In genomic region chr3:52985508-52985941, GRCm38 (mm10) we compare ENCODE assay signal across 8 mouse cellular contexts. TPM values are rescaled to one million over a fixed set of nuclear protein-coding genes. Genes with fewer than 3 reads are reported as not detected.
DNase-seq lines count a peak whose midpoint lies in the region; ATAC-seq and TF ChIP-seq lines count a peak whose summit lies in the region.
"Not testable (repeated sequence)": the region's sequence is repeated elsewhere in the genome, so short reads cannot be mapped to it uniquely, and the experiment has no call there.

No protein-coding gene starts in this region.

- not testable (repeated sequence) for TF ChIP-seq CTCF in stomach, postnatal 0 days (IDR thresholded peaks at IDR 0.05; ENCODE audit: low read depth)

- H3K9me3 ChIP-seq in liver, embryonic 16.5 days (replicated peaks; ENCODE audit: control insufficient read depth, low read length); midbrain, embryonic 11.5 days (ENCODE audit: control insufficient read depth, low read length); stomach, postnatal 0 days (ENCODE audit: control insufficient read depth, low read length): not testable (repeated sequence)

- not testable (repeated sequence) for H3K9ac ChIP-seq in liver, embryonic 16.5 days (ENCODE audit: low read depth, low read length); midbrain, embryonic 11.5 days (ENCODE audit: low read length); stomach, postnatal 0 days (ENCODE audit: low read length)

- ATAC-seq in granulocyte monocyte progenitor cell, adult 5-6 weeks (replicated peaks; ENCODE audit: poor library complexity, severe bottlenecking), result peak; percentile 70
- peak; percentile 75 for ATAC-seq in liver, embryonic 16.5 days (ENCODE audit: low read depth)
- not testable (repeated sequence) for ATAC-seq in midbrain, embryonic 11.5 days (ENCODE audit: low FRiP score)
- peak; percentile 88 for ATAC-seq in stomach, postnatal 0 days (ENCODE audit: low FRiP score, low TSS enrichment)

- not testable (repeated sequence) for H3K27ac ChIP-seq in liver, embryonic 16.5 days (ENCODE audit: low read length); midbrain, embryonic 11.5 days (ENCODE audit: low read depth, low read length); stomach, postnatal 0 days (replicated peaks)

- DNase-seq in B cell, adult 2 months, result peak; percentile 32 to 38
- peak; percentile 23 for DNase-seq in ZHBTc4 (ENCODE audit: low read depth, low spot score)
- peak; percentile 44 for DNase-seq in embryo, embryonic 10.5 days (ENCODE audit: low spot score)
- DNase-seq in kidney, adult 9 months, result peak; percentile 28
- peak; percentile 79 for DNase-seq in midbrain, embryonic 11.5 days (ENCODE audit: low spot score, missing footprints)
- DNase-seq in stomach, postnatal 0 days (ENCODE audit: low spot score), result peak; percentile 83

- not testable (repeated sequence) for H3K4me3 ChIP-seq in liver, embryonic 16.5 days (ENCODE audit: low read depth, low read length); midbrain, embryonic 11.5 days (ENCODE audit: low read depth, low read length); stomach, postnatal 0 days (ENCODE audit: low read depth, low read length)

- H3K4me1 ChIP-seq in liver, embryonic 16.5 days (ENCODE audit: control insufficient read depth, low read depth, low read length); midbrain, embryonic 11.5 days (ENCODE audit: control insufficient read depth, insufficient read depth, low read length); stomach, postnatal 0 days (replicated peaks; ENCODE audit: control insufficient read depth, insufficient read depth): not testable (repeated sequence)

- 31% methylated on average over 5 of the region's 7 CpGs for WGBS in liver, embryonic 16.5 days (ENCODE audit: insufficient replicate concordance)
- 35% methylated on average over 6 of the region's 7 CpGs for WGBS in midbrain, embryonic 11.5 days
- WGBS in stomach, postnatal 0 days, result 76% methylated on average over 7 of the region's 7 CpGs

- H3K4me2 ChIP-seq in liver, embryonic 16.5 days (ENCODE audit: low read depth, low read length); midbrain, embryonic 11.5 days; stomach, postnatal 0 days (replicated peaks; ENCODE audit: low read depth): not testable (repeated sequence)

- not testable (repeated sequence) for H3K27me3 ChIP-seq in liver, embryonic 16.5 days (ENCODE audit: control insufficient read depth, insufficient read depth, low read depth, low read length); midbrain, embryonic 11.5 days (ENCODE audit: control insufficient read depth, insufficient read depth, low read length); stomach, postnatal 0 days (ENCODE audit: control insufficient read depth, insufficient read depth, low read length)

- not testable (repeated sequence) for H3K36me3 ChIP-seq in liver, embryonic 16.5 days (ENCODE audit: control insufficient read depth, insufficient read depth); midbrain, embryonic 11.5 days (ENCODE audit: control insufficient read depth, insufficient read depth, low read length)
- H3K36me3 ChIP-seq in stomach, postnatal 0 days (ENCODE audit: control insufficient read depth, insufficient read depth, low read length), result peaks cover 14% of the 10 kb centered on the region

- not testable (repeated sequence) for TF ChIP-seq EP300 in stomach, postnatal 0 days (optimal IDR thresholded peaks at IDR 0.05)

RNA-seq across cellular contexts. Expression of gene Cog6, which starts 31.5 kb away (rescaled TPM):
- total RNA-seq in granulocyte monocyte progenitor cell, adult 5-6 weeks (2014; fragmentation: Nextera tagmentation), result 17.6 and 20.6 TPM in 2 replicates
- total RNA-seq in granulocyte monocyte progenitor cell, adult 5-6 weeks (2017), result 20.0 and 27.8 TPM in 2 replicates
- 13.0 and 13.9 TPM in 2 replicates for polyA plus RNA-seq in liver, embryonic 16.5 days (2015; fragmentation: Nextera tagmentation; extraction: Ambion mirVana)
- polyA plus RNA-seq in midbrain, embryonic 11.5 days (2014; fragmentation: Nextera tagmentation; extraction: Ambion mirVana), result 50.7 and 58.1 TPM in 2 replicates
- 25.1 and 25.7 TPM in 2 replicates for polyA plus RNA-seq in stomach, postnatal 0 days (2015; fragmentation: Nextera tagmentation; extraction: Ambion mirVana)

RNA-seq across cellular contexts. Expression of gene Lhfp, which starts 55.8 kb away (rescaled TPM):
- total RNA-seq in granulocyte monocyte progenitor cell, adult 5-6 weeks (2014; fragmentation: Nextera tagmentation), result not detected in 2 replicates
- total RNA-seq in granulocyte monocyte progenitor cell, adult 5-6 weeks (2017), result not detected in 2 replicates
- 4.8 and 5.5 TPM in 2 replicates for polyA plus RNA-seq in liver, embryonic 16.5 days (2015; fragmentation: Nextera tagmentation; extraction: Ambion mirVana)
- 44.6 and 49.8 TPM in 2 replicates for polyA plus RNA-seq in midbrain, embryonic 11.5 days (2014; fragmentation: Nextera tagmentation; extraction: Ambion mirVana)
- 37.4 and 39.3 TPM in 2 replicates for polyA plus RNA-seq in stomach, postnatal 0 days (2015; fragmentation: Nextera tagmentation; extraction: Ambion mirVana)

Comparison
In these comparisons a context has a peak if more than half of its experiments do, and no peak if none do; other contexts are left out.
1. DNase-seq: peak in every context shown above with its lines; median percentile 83 in stomach, postnatal 0 days; 79 in midbrain, embryonic 11.5 days; 44 in embryo, embryonic 10.5 days; 35 in B cell, adult 2 months; 28 in kidney, adult 9 months; 23 in ZHBTc4.